Mouse (Mus musculus): ENCODE data around the gene Eya4. TPM values are rescaled to one million over a fixed set of nuclear protein-coding genes. Genes with fewer than 3 reads are reported as not detected.

The Eya4 gene
- polyA plus RNA-seq, 1 experiment from 2014 or later = 5.0 TPM

DNA sequence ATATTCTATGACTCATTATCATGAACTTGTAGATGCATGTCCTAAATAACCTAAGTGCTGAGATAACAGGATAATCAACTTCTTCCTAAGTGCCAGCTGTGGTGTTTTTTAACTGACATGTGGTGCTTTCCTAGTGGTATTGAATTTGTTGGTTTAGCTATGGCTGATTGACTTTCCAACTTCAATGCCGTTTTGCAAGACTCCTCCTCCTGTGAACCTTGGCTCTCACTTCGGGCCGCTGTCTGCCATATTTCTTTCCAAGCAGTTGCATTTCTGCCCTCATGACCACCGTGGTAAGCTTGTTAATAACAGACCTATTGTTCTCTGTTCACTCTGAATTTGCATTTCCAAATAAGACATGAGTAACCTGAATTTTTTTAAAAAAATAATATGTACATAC lies 98.4 kb downstream of the Eya4 start:
- no peaks in the 10 kb centered on the region for H3K9me3 ChIP-seq (ENCODE audit: control insufficient read depth, low read length)
- H3K27ac ChIP-seq (ENCODE audit: low read depth, low read length) = no peak overlapping the region
- no peak overlapping the region for H3K9ac ChIP-seq (ENCODE audit: low read depth, low read length)
- DNase-seq (ENCODE audit: low spot score) (no peak), ATAC-seq (ENCODE audit: low FRiP score) (no peak)
- WGBS = 60% methylated on average over 4 of the region's 4 CpGs
- H3K36me3 ChIP-seq (ENCODE audit: control insufficient read depth, insufficient read depth, low read length) = no peaks in the 10 kb centered on the region
- H3K4me2 ChIP-seq (replicated peaks; ENCODE audit: low read depth, low read length) = no peak overlapping the region
- no peaks in the 10 kb centered on the region for H3K4me1 ChIP-seq (replicated peaks; ENCODE audit: control insufficient read depth, insufficient read depth, low read length)
- H3K27me3 ChIP-seq (ENCODE audit: control insufficient read depth, insufficient read depth, low read length) = no peaks in the 10 kb centered on the region
- H3K4me3 ChIP-seq (ENCODE audit: low read depth, low read length) = no peak overlapping the region

DNA sequence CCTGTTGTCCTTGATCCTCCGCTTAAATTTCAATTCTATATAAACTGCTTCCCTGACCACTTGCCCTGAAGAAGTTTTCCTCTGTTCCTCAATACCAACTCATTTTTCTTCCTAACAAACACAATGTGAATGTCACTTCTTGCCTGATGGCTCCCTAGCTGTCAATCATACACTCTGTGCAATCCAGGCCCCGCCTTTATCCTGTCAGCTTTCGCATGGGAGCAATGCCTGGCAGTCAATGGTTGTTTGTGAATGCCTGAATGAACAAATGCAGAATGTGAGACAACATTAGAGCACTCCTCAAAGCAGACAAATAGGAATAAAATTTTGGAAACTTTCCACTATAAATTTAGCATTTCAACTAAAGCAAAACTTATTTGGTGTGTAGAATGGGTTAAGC lies 104.1 kb downstream of the Eya4 start:
- no peak overlapping the region for H3K4me2 ChIP-seq (replicated peaks; ENCODE audit: low read depth, low read length)
- no peaks in the 10 kb centered on the region for H3K9me3 ChIP-seq (ENCODE audit: control insufficient read depth, low read length)
- ATAC-seq (ENCODE audit: low FRiP score) (no peak; the same call in 1 of the 2 replicates), DNase-seq (ENCODE audit: low spot score) (no peak)
- 65% methylated on average over 3 of the region's 3 CpGs for WGBS
- H3K4me3 ChIP-seq (ENCODE audit: low read depth, low read length) = no peak overlapping the region
- no peak overlapping the region for H3K9ac ChIP-seq (ENCODE audit: low read depth, low read length)
- no peaks in the 10 kb centered on the region for H3K36me3 ChIP-seq (ENCODE audit: control insufficient read depth, insufficient read depth, low read length)
- H3K27me3 ChIP-seq (ENCODE audit: control insufficient read depth, insufficient read depth, low read length) = no peaks in the 10 kb centered on the region
- no peaks in the 10 kb centered on the region for H3K4me1 ChIP-seq (replicated peaks; ENCODE audit: control insufficient read depth, insufficient read depth, low read length)
- H3K27ac ChIP-seq (ENCODE audit: low read depth, low read length) = no peak overlapping the region

DNA sequence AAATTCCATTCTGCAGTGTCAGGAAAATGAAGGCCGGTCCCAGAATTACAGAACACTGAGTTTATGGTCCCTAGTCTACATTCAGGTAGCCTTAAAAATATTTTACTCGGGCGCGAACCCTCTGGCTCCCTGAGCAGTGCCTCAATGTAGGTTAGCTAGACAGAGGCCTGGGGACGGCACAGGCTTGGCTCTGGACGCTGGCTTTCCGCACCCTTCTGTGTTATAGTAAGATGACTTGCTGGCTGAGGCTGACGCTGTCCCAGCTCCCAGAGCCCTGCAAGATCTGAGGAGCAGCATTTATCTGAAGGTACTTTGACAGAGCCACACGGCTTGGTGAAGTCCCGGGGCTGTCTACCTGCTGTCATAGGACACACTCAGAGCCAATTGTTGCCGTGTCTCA lies 113.7 kb downstream of the Eya4 start:
- DNase-seq (ENCODE audit: low spot score) (no peak), ATAC-seq (ENCODE audit: low FRiP score) (no peak)
- 79% methylated on average over 11 of the region's 11 CpGs for WGBS
- Histone ChIP-seq H3K4me1 (replicated peaks; ENCODE audit: control insufficient read depth, insufficient read depth, low read length) (no peaks in the 10 kb centered on the region), H3K9me3 (ENCODE audit: control insufficient read depth, low read length) (no peaks in the 10 kb centered on the region), H3K4me3 (ENCODE audit: low read depth, low read length) (no peak overlapping the region), H3K27me3 (ENCODE audit: control insufficient read depth, insufficient read depth, low read length) (no peaks in the 10 kb centered on the region), H3K36me3 (ENCODE audit: control insufficient read depth, insufficient read depth, low read length) (no peaks in the 10 kb centered on the region), H3K9ac (ENCODE audit: low read depth, low read length) (no peak overlapping the region), H3K27ac (ENCODE audit: low read depth, low read length) (no peak overlapping the region), H3K4me2 (replicated peaks; ENCODE audit: low read depth, low read length) (no peak overlapping the region)

DNA sequence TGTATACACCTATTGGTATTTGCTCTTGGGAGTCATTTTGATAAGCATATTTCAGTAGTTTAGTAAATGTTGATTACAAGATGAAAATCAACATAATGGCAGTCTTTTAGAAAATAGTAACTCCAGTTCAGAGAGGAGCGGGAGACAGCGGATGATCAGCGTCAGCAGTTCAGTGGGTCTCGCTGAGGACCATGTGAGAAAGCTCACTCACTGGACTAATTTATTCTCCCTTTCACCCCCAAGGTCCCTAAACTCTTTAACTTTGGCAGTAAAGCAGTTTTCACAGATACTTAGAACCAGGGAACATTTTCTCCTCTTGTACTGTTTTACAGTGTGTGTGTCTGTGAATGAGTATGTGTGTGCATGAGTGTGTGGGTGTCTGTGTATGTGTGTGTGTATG lies 115.2 kb downstream of the Eya4 start:
- H3K36me3 ChIP-seq (ENCODE audit: control insufficient read depth, insufficient read depth, low read length) = no peaks in the 10 kb centered on the region

DNA sequence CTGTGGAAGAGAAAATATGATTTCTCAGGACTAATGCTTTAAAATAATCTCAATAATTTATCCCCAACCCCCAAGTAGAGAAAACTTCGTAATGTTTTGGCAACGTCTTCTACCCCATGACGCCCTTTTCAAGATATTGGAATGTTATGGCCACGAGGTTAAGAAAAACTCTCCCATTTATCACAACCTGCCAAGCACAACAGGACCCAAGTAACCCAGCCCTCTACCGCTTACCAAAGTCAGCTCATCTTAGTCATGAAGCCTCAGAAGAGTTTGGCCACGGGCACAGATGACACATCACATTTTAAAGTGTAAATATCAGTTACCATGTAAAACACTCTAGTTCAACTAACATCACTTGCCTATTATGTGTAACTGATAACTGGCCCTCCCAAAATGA lies 117.2 kb downstream of the Eya4 start:
- 65% methylated on average over 6 of the region's 6 CpGs for WGBS
- Histone ChIP-seq H3K27me3 (ENCODE audit: control insufficient read depth, insufficient read depth, low read length) (no peaks in the 10 kb centered on the region), H3K4me2 (replicated peaks; ENCODE audit: low read depth, low read length) (no peak overlapping the region), H3K36me3 (ENCODE audit: control insufficient read depth, insufficient read depth, low read length) (no peaks in the 10 kb centered on the region), H3K4me3 (ENCODE audit: low read depth, low read length) (no peak overlapping the region), H3K4me1 (replicated peaks; ENCODE audit: control insufficient read depth, insufficient read depth, low read length) (no peaks in the 10 kb centered on the region), H3K27ac (ENCODE audit: low read depth, low read length) (no peak overlapping the region), H3K9me3 (ENCODE audit: control insufficient read depth, low read length) (no peaks in the 10 kb centered on the region), H3K9ac (ENCODE audit: low read depth, low read length) (no peak overlapping the region)
- DNase-seq (ENCODE audit: low spot score) (no peak), ATAC-seq (ENCODE audit: low FRiP score) (no peak)

More for the DNA sequence above, 115.2 kb downstream of the Eya4 start:
- DNase-seq (ENCODE audit: low spot score) (no peak), ATAC-seq (ENCODE audit: low FRiP score) (no peak)
- Histone ChIP-seq H3K27ac (ENCODE audit: low read depth, low read length) (no peak overlapping the region), H3K4me2 (replicated peaks; ENCODE audit: low read depth, low read length) (no peak overlapping the region), H3K9ac (ENCODE audit: low read depth, low read length) (no peak overlapping the region), H3K27me3 (ENCODE audit: control insufficient read depth, insufficient read depth, low read length) (no peaks in the 10 kb centered on the region), H3K4me1 (replicated peaks; ENCODE audit: control insufficient read depth, insufficient read depth, low read length) (no peaks in the 10 kb centered on the region), H3K9me3 (ENCODE audit: control insufficient read depth, low read length) (no peaks in the 10 kb centered on the region), H3K4me3 (ENCODE audit: low read depth, low read length) (no peak overlapping the region)
- 88% methylated on average over 4 of the region's 4 CpGs for WGBS

DNA sequence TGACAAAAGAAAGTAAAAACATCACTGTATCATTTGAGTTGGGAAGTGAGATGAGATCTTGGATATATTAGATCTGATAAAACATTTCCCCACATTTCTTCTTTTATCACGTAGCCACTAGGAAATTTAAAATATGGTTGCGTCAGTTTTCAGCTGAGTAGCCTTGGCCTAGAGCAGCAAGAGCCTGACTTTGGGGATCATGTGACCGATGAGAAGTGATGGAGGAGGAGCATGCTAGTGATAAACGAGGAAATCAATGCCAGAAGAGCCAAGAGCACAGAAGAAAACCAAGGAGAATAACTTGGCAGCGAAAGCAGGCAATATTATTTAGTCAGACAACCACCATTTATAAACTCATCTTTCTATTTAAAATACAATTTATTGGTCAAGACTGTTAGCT lies 119.7 kb downstream of the Eya4 start:
- H3K4me2 ChIP-seq (replicated peaks; ENCODE audit: low read depth, low read length) = no peak overlapping the region
- no peak for DNase-seq (ENCODE audit: low spot score)
- no peak overlapping the region for H3K27ac ChIP-seq (ENCODE audit: low read depth, low read length)
- no peaks in the 10 kb centered on the region for H3K4me1 ChIP-seq (replicated peaks; ENCODE audit: control insufficient read depth, insufficient read depth, low read length)
- no peak for ATAC-seq (ENCODE audit: low FRiP score)
- no peak overlapping the region for H3K9ac ChIP-seq (ENCODE audit: low read depth, low read length)
- no peak overlapping the region for H3K4me3 ChIP-seq (ENCODE audit: low read depth, low read length)
- H3K9me3 ChIP-seq (ENCODE audit: control insufficient read depth, low read length) = no peaks in the 10 kb centered on the region
- 73% methylated on average over 5 of the region's 5 CpGs for WGBS
- no peaks in the 10 kb centered on the region for H3K36me3 ChIP-seq (ENCODE audit: control insufficient read depth, insufficient read depth, low read length)
- no peaks in the 10 kb centered on the region for H3K27me3 ChIP-seq (ENCODE audit: control insufficient read depth, insufficient read depth, low read length)

GRCm38 (mm10) chr10:23223336-23223735 lies 127.2 kb downstream of the Eya4 start:
- H3K4me2 ChIP-seq (replicated peaks; ENCODE audit: low read depth, low read length) = no peak overlapping the region
- H3K4me1 ChIP-seq (replicated peaks; ENCODE audit: control insufficient read depth, insufficient read depth, low read length) = no peaks in the 10 kb centered on the region
- H3K36me3 ChIP-seq (ENCODE audit: control insufficient read depth, insufficient read depth, low read length) = no peaks in the 10 kb centered on the region
- DNase-seq (ENCODE audit: low spot score) (no peak), ATAC-seq (ENCODE audit: low FRiP score) (no peak)
- H3K9ac ChIP-seq (ENCODE audit: low read depth, low read length) = no peak overlapping the region
- no peak overlapping the region for H3K27ac ChIP-seq (ENCODE audit: low read depth, low read length)
- WGBS = 91% methylated on average over 5 of the region's 5 CpGs
- H3K27me3 ChIP-seq (ENCODE audit: control insufficient read depth, insufficient read depth, low read length) = no peaks in the 10 kb centered on the region
- no peaks in the 10 kb centered on the region for H3K9me3 ChIP-seq (ENCODE audit: control insufficient read depth, low read length)
- no peak overlapping the region for H3K4me3 ChIP-seq (ENCODE audit: low read depth, low read length)

GRCm38 (mm10) chr10:23220432-23220831 lies 130.2 kb downstream of the Eya4 start:
- no peaks in the 10 kb centered on the region for H3K27me3 ChIP-seq (ENCODE audit: control insufficient read depth, insufficient read depth, low read length)
- H3K27ac ChIP-seq (ENCODE audit: low read depth, low read length) = no peak overlapping the region
- 30% methylated on average over 3 of the region's 3 CpGs for WGBS
- no peak overlapping the region for H3K4me2 ChIP-seq (replicated peaks; ENCODE audit: low read depth, low read length)
- DNase-seq (ENCODE audit: low spot score) (peak; percentile 26), ATAC-seq (ENCODE audit: low FRiP score) (no peak)
- H3K4me3 ChIP-seq (ENCODE audit: low read depth, low read length) = no peak overlapping the region
- no peak overlapping the region for H3K9ac ChIP-seq (ENCODE audit: low read depth, low read length)
- no peaks in the 10 kb centered on the region for H3K4me1 ChIP-seq (replicated peaks; ENCODE audit: control insufficient read depth, insufficient read depth, low read length)
- H3K36me3 ChIP-seq (ENCODE audit: control insufficient read depth, insufficient read depth, low read length) = no peaks in the 10 kb centered on the region
- H3K9me3 ChIP-seq (ENCODE audit: control insufficient read depth, low read length) = no peaks in the 10 kb centered on the region

DNA sequence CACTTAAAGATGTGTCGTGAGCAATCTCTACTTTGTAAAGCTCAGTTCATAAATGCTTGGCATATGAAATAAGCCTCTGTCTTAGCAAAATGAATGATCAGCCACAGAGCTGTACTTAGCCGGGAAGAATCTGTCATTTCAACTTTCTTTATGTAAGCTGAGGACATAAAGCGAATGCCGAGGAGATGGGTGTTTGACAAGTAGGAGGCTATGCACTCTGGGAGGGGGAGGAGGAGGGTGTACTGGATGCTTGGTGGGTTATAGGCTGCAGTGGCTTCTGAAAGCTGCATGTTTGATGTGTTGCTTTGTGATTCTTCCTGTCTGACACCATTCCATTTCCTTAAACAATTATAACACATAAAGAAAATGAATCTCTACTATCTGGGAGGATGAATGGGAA lies 133.8 kb downstream of the Eya4 start:
- H3K9ac ChIP-seq (ENCODE audit: low read depth, low read length) = no peak overlapping the region
- H3K27ac ChIP-seq (ENCODE audit: low read depth, low read length) = no peak overlapping the region
- H3K4me2 ChIP-seq (replicated peaks; ENCODE audit: low read depth, low read length) = no peak overlapping the region
- no peaks in the 10 kb centered on the region for H3K27me3 ChIP-seq (ENCODE audit: control insufficient read depth, insufficient read depth, low read length)
- ATAC-seq (ENCODE audit: low FRiP score) = no peak
- H3K36me3 ChIP-seq (ENCODE audit: control insufficient read depth, insufficient read depth, low read length) = no peaks in the 10 kb centered on the region
- DNase-seq (ENCODE audit: low spot score) = no peak
- H3K4me3 ChIP-seq (ENCODE audit: low read depth, low read length) = no peak overlapping the region
- no peaks in the 10 kb centered on the region for H3K9me3 ChIP-seq (ENCODE audit: control insufficient read depth, low read length)
- WGBS = 72% methylated on average over 4 of the region's 4 CpGs
- no peaks in the 10 kb centered on the region for H3K4me1 ChIP-seq (replicated peaks; ENCODE audit: control insufficient read depth, insufficient read depth, low read length)
